Mouse (Mus musculus): ENCODE data around the gene Shmt1.

DNA sequence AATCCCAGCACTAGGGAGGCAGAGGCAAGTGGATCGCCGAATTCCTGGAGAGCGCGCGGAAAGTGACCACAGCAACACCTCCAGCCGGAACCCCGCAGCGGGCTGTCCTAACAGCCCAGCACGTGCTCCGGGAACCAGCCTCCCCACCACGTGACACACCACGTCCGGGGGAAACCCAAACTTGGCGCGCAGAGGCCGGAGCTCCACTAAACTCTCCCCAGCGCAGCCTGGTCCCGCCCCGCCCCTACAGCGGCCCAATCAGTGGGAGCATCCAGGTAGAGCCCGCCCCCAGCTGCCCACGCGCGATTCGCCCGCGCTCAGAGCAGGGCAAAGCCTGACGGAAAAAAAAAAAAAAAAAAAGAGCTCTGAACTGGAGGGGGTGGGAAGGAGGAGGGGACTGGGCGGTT lies 461 bp downstream of the Shmt1 start:
- no peak for TF ChIP-seq CTCF (IDR thresholded peaks at IDR 0.05; ENCODE audit: insufficient read depth, low read length)
- no peak for TF ChIP-seq POLR2A (IDR thresholded peaks at IDR 0.05; ENCODE audit: borderline replicate concordance, extremely low read depth, low read depth, low read length)

Data from lung, adult 2 months (tissue).